Mouse (Mus musculus): ENCODE data around the gene AI467606.

AI467606 gene

DNA sequence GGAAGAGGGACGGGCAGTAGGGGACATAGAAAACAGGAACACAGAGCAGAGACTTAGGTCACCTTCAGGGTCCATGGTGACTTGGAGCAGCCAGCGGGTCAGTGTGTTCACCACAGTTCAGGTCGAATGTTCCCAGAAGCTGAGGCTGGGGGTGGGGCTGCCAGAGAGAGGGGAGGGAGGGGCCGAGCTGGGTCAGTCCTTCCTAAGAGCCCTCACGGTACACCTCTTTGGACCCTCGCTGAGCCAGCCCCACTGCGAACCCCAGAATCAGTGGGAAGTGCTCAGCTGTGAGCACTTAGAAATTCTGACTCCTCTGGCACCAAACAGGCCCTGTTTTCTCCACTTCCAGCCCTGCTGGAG lies 30.7 kb downstream of the AI467606 start, which contains the start of gene Qprt:
TSS of gene Qprt (minus strand) at position 316 of the 360 bp plus-strand sequence.
- DNase-seq (ENCODE audit: low spot score) = no peak

DNA sequence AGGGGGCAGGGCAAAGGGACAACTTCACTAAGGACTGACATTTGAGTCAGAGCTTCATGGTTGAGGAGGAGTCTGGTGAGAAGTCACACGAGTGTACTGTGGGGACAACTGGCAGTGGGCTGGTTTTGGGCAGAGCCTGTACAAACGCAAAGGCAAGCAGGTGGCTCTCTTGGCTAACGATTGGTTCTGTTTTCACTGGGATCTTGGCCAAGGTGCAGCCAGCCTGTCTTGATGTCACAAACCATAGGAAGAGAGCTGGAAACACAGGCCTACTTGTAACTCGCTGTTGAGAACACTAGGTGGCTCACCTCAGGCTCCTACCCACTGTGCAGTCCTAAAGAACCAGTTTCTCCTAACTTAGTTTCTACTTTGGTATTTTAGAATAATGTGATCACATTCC lies 38.5 kb downstream of the AI467606 start:
- DNase-seq (ENCODE audit: low spot score) = peak; percentile 60

DNA sequence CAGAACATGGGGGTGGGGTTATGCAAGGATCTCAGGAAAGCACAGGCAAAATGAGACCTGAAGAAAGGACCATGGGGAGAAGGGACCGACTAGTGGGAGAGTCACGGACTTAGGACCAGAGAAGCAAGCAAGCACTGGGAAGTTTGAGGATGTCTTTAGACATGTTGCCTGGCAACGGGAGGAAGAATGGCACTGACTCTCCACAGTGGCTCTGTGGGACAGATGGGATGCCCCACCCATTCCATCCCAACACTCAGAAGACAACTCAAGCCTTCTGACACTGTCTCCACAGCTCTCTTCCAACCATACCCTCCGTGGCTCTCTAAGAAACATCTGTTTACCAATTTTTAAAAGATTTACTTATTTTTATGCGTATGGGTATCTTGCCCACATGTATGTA lies 42.0 kb downstream of the AI467606 start:
- no peak for DNase-seq (ENCODE audit: low spot score)

DNA sequence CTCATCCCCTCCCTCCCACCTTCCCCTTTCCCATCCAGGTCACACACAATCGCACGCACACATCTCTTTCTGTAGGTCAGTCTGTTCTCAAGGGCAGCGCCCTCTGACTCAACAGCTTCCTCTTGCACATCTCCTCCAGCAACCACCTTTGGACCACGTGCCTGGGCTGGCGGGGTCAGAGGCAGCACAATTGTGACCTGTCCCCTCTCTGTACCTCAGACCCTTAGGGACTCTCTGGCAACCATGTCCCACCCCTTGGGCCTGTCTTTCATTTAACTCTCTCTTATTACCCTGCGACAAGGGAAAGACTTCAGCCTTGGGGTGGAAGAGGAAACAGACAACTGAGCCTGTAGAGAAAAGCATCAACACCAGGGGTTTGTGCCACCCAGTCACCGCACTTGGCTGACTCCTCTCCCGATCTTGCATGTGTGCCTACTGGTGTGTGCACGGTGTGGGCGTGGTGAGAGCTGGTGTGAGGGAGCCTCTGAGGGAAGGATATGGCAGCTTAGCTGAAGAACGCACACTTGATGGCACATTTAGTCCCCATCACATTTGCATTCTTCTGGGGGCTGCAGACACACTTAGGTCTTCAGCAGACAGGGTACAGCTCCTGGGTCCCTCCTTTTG lies 43.8 kb downstream of the AI467606 start:
- no peak for DNase-seq (ENCODE audit: low spot score)

DNA sequence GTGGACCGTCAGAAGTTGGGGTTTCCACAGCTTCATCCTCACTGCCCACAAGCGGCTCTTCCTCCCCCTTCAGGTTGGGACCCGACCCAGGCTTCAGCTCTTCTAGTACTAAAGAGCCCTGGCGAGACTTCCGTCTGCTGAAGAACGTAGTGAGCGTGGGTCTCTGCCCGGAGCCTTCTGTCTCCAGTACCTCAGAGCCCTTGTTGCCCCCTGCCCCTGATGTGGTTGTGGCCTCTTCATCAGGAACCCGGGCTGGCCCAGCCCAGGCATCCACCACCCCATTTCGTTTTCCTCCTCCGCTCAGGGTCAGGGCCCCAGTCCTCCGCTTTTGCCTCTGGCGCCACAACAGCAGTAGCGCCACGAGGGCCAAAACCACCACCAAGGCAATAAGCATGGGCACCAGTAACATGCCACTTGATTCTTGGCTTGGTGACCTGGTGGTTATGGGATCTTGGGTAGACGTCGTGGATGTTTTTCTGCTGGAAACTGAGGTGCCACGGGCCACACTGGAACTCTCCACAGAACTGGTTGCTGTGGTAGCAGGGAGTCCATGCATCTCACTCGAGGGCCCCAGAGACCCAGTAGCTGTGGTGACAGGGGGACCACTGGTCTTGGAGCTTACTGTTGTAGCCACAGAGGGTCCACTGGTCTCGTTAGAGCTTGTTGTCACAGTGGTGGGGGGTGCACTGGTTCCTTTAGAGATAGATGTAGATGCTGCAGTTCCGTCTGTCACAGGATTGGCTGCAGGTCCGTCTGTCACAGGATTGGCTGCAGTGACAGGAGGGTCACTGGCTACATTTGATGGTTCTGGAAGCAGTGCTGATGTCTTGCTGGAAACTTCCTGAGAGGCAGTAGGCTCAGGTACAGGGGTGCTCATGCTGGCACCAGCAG lies 45.3 kb downstream of the AI467606 start:
- DNase-seq (ENCODE audit: low spot score) = no peak

DNA sequence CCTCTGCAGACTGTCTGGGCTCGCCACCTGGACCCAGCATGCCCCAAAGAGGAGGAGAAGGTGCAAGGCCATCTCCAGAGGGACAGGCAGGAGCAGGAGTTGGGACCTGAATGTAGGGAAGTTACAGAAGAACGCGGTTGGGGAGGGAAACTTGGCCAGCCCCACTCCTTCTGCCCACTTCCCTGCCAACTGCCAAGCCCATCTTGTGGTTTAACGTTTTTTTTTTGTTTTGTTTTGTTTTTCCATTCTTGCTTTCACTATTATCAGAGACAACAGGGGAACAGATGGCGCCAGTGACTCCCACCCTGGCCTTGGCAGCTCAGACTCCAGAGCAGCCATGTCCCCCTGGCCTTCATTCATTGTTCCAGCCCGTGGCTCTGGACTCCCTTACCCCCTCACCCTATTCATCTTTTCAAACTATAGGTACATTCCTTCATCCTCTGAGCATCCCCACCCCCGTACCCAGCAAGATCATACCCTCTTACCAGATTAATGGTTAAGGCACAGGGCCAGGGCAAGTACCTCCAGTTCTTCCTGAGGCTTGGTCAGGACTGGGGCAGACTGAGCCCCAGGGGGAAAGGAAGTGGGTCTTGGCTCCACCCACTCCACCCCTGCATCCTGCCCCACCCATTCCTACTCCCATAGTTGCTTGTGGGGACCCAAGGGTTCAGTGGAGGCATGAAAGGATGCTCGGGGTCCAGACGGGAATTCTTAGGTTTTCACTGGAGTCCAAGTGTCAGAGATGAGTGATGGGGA lies 46.3 kb downstream of the AI467606 start, which contains the start of gene Spn:
TSS of gene Spn (minus strand) at position 562 of the 756 bp plus-strand sequence.
- DNase-seq (ENCODE audit: low spot score) = no peak

DNA sequence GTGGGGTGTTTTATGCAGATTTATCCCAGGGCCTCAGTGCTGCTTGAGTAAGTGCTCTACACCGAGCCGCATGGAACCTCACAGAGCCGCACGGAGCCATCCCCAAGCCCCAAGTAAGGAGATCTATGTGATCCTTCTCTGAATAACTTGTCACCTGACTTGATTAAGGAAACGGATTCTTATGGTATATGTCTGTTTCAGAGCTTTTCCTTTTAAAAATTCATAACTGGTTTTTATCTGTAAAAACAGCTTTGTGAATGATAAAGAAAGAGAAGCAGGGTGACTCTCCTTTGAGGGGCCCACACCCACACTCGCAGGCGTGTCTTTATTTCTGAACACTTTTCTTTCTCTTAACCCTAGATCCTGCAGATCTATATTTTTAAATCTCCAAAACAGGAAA lies 47.9 kb downstream of the AI467606 start:
- no peak for DNase-seq (ENCODE audit: low spot score)

DNA sequence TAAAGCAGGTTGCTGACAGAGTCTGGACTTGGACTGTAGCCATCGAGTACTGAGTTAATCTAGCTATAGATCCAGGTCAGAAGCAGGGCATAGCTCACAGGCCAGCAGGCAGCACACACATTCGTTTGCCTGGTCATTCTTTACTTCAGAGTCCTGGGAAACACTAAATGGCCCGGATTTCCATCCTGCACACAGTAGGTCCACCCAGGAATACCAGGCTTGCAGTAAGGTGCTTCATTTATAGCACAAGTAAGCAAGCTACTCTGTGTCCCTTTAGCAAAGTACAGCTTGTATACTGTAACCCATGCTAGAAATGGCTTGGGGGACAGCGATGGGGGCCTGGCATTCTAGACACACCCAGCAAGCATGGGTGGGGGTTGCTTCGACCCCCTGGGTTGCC lies 48.4 kb downstream of the AI467606 start:
- no peak for DNase-seq (ENCODE audit: low spot score)

DNA sequence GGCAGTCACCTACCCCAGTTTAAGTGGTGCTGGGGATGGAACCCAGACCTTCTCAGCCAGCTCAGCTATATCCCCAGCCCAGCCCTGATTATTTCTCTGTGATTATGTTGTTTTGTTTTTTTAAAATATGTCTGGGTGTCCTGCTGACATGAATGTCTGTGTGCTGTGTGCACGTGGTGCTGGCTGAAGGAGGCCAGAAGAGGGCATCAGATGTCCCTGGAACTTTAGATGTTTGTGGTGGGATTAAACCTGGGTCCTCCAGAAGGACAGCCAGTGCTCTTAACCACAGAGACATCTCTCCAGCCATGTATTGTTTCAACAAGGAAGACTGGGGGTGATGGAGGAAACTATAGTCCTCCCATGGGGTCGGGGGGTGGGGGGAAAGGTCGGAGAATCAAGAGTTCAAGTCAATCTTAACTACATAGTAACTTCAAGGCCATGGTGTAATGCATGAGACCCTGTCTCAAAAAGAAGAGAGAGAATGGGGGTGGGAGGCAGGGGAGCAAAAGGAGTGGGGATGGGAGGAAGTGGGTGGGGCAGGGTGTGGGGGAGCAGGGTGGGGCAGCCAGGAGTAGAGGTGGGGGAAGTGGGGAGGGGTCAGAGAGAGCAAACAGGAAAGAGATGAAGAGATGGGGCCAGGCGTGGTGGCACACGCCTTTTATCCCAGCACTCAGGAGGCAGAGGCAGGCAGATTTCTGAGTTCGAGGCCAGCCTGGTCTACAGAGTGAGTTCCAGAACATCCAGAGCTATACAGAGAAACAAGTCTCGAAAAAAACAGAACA lies 49.7 kb downstream of the AI467606 start:
- no peak for DNase-seq (ENCODE audit: low spot score)

DNA sequence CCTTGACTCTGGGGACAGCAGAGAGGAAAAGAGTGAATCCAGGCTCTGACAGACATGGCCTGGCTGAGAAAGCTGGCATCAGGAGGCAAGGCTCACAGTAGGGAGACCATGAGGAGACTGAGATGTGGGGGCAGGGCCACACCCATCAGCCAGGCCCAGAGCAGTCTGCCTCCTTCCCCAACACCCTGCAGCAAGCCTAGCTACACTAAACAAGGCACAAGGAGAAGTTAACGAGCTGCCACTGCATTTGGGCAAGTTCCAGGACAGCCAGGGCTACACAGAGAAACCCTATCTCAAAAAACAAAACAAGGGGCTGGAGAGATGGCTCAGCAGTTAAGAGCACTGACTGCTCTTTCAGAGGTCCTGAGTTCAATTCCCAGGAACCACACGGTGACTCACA lies 51.1 kb downstream of the AI467606 start:
- no peak for DNase-seq (ENCODE audit: low spot score)

DNA sequence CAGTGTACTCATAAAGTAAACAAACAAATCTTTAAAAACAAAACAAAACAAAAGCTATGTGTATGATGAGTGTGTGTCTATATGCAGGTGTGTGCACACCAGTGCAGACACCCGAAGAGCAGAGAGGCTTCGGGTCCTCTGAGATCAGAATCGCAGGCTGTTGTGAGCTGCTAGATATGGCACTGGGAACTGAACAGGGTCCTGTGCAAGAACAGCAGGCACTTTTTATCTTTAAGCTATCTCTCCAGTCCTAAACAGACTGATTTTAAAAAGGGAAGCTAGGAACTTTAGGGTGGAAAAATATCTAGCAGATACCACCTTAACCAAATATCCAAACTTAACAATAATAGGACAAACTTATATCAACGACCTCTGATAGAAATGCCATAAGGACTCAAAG lies 51.5 kb downstream of the AI467606 start:
- no peak for DNase-seq (ENCODE audit: low spot score)
